Mouse (Mus musculus): ENCODE data around the gene Add2.

- no peak for TF ChIP-seq CTCF (IDR thresholded peaks at IDR 0.05; ENCODE audit: low read depth)
- no peak for TF ChIP-seq EP300 (IDR thresholded peaks at IDR 0.05; ENCODE audit: low read depth)
Observed at GRCm38 (mm10) chr6:86053594-86053993, 25.1 kb downstream of the Add2 start.

Measured in liver, postnatal 0 days (tissue).